Mouse (Mus musculus) left cerebral cortex, postnatal 25 days (tissue): ENCODE measurements at regions not wholly inside any gene's neighbourhood (a gene's known extent, or its start where the extent isn't known, plus 50 kb on each side); places are given as distances from the start of the nearest gene placed in this dataset.

ENCODE experiments used
- DNase-seq, 2 experiments: peaks; one replicate each; pipeline ENCODE4 v3.0.0; 2022; ENCODE audit warnings: low spot score in 2 of 2, mixed read lengths in 1 of 2
- intact Hi-C: fragments of 180-260 bp; cut with DNase I; formaldehyde crosslinking; loops from one replicate; pipeline ENCODE4 v1.15.1; 2025

GRCm38 (mm10) chrX:56276348-56276747 is 63.7 kb upstream of the Gm773 start:
- no peak for DNase-seq

DNA sequence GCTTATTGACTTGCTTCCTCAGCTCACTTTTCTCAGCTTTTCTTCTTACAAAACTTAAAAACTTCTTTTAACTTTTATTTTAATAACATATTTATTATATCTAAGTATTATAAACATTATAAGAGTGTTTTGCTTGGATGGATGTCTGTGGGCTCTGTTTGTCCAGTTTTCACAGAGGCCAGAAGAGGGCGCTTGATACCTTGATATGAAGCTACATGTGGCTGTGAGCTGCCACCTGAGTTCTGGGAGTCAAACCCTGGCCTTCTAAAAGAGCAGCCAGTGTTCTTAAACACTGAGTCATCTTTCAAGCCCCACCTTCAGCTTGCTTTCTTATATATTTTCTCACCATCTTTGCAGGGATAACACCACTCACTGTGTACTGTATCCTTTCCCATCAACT is 61.5 kb upstream of the Gm773 start:
- intact Hi-C loops, result loop anchor here (5.0 kb wide), 1 partner anchor 68 kb away; no protein-coding TSS in a partner anchor
- peak; percentile 16 to 52 for DNase-seq

More at GRCm38 (mm10) chrX:56276348-56276747, 63.7 kb upstream of the Gm773 start:
- intact Hi-C loops, result no loop called here

DNA sequence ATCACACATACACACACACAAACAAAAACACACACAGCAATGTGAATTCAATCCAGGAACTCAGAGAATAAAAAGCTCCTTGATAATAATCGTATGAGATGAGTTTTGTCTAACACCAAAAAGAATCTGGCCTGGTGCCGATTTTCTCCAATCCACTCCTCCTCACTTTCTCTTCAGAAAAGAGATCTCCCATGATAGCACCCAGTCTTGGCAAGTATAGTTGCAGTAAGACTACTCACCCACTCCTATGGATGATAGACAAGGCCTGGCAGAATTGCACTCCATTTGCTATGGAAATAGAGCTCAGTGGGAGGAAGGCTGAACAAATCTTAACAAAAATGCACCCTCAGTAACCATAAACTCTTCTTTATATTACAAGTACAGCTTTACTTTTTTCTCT is 57.0 kb upstream of the Gm773 start:
- intact Hi-C loops, result loop anchor here (5.0 kb wide), 1 partner anchor 73 kb away; no protein-coding TSS in a partner anchor
- peak; percentile 16 to 82 for DNase-seq
